ENCODE assay signal across 11 mouse cellular contexts in genomic region chr11:118897114-118897841, GRCm38 (mm10). TPM values are rescaled to one million over a fixed set of nuclear protein-coding genes. Genes with fewer than 3 reads are reported as not detected.
DNase-seq lines count a peak whose midpoint lies in the region; ATAC-seq and TF ChIP-seq lines count a peak whose summit lies in the region.
"Had no signal": no experiment of that assay in that cellular context is flagged by ENCODE, and none has a peak within 500 bp of the region (broad histone marks: within the 10 kb centered on the region; RNA-seq: fewer than 3 reads in every experiment).

No protein-coding gene starts in this region.

- no peak for ATAC-seq in hindbrain, embryonic 13.5 days (ENCODE audit: low FRiP score)
- 0 out of 2 replicates have a peak, but pooled peaks have one; percentile 12 for ATAC-seq in neural tube, embryonic 13.5 days (ENCODE audit: low read depth)
- no peak for ATAC-seq in activated CD4-positive, CD25-positive, alpha-beta regulatory T cell, adult 4 months

- 25% methylated on average over 21 of the region's 21 CpGs for WGBS in hindbrain, embryonic 13.5 days
- WGBS in neural tube, embryonic 13.5 days, result 25% methylated on average over 21 of the region's 21 CpGs

- H3K36me3 ChIP-seq in hindbrain, embryonic 13.5 days, result no peaks in the 10 kb centered on the region
- H3K36me3 ChIP-seq in neural tube, embryonic 13.5 days, result no peaks in the 10 kb centered on the region

- peak overlapping the region; percentile 64 for H3K9ac ChIP-seq in hindbrain, embryonic 13.5 days
- peak overlapping the region; percentile 48 for H3K9ac ChIP-seq in neural tube, embryonic 13.5 days

- H3K9me3 ChIP-seq in hindbrain, embryonic 13.5 days, result no peaks in the 10 kb centered on the region
- no peaks in the 10 kb centered on the region for H3K9me3 ChIP-seq in neural tube, embryonic 13.5 days

- TF ChIP-seq CTCF in layer of hippocampus, adult 2 months (conservative IDR thresholded peaks at IDR 0.05), result no peak

- H3K4me3 ChIP-seq in layer of hippocampus, adult 2 months, result no peak overlapping the region; the same call in 1 of the 2 replicates
- no peak overlapping the region for H3K4me3 ChIP-seq in hindbrain, embryonic 13.5 days
- no peak overlapping the region for H3K4me3 ChIP-seq in neural tube, embryonic 13.5 days

- no peaks in the 10 kb centered on the region for H3K27me3 ChIP-seq in hindbrain, embryonic 13.5 days
- H3K27me3 ChIP-seq in neural tube, embryonic 13.5 days, result no peaks in the 10 kb centered on the region

- H3K27ac ChIP-seq in layer of hippocampus, adult 2 months, result peak overlapping the region; percentile 78
- H3K27ac ChIP-seq in hindbrain, embryonic 13.5 days, result peak overlapping the region; percentile 82
- peak overlapping the region; percentile 78 for H3K27ac ChIP-seq in neural tube, embryonic 13.5 days (replicated peaks)

- no peak for DNase-seq in layer of hippocampus, adult 2 months (ENCODE audit: low spot score in 2 of 2)
- DNase-seq in layer of hippocampus, adult 8-10 months (ENCODE audit: low spot score in 2 of 2), result no peak
- DNase-seq in cerebellum, postnatal 36 days, result peak; percentile 52 to 55
- no peak for DNase-seq in kidney, postnatal 4 days
- DNase-seq in thymus, postnatal 36 days, result no peak
- DNase-seq: adrenal gland, adult 8-10 months; B cell, adult 2 months; thymus, postnatal 25 days had no signal

- 0 out of 2 replicates have a peak overlapping the region, but pooled peaks have one; percentile 10 for H3K4me2 ChIP-seq in hindbrain, embryonic 13.5 days
- H3K4me2 ChIP-seq in neural tube, embryonic 13.5 days, result peak overlapping the region; percentile 8

- peaks cover 75% of the 10 kb centered on the region for H3K4me1 ChIP-seq in hindbrain, embryonic 13.5 days (replicated peaks)
- H3K4me1 ChIP-seq in neural tube, embryonic 13.5 days (replicated peaks), result peaks cover 86% of the 10 kb centered on the region

RNA-seq across cellular contexts. Expression of gene Rbfox3, which starts 14.1 kb away (rescaled TPM):
- 100 to 1,000 TPM; 276 to 303 TPM for total RNA-seq in layer of hippocampus, adult 2 months (2021)
- total RNA-seq in layer of hippocampus, adult 8-10 months (2022), result 100 to 1,000 TPM; 229 to 281 (median 270) TPM
- polyA plus RNA-seq in hindbrain, embryonic 13.5 days (2015; fragmentation: Nextera tagmentation; extraction: Ambion mirVana), result 54.3 and 55.2 TPM in 2 replicates
- 69.4 and 71.2 TPM in 2 replicates for polyA plus RNA-seq in neural tube, embryonic 13.5 days (2015; fragmentation: Nextera tagmentation; extraction: Ambion mirVana)
- under 1 TPM in 1 of 2 experiments, not detected in 1; 0.11 TPM for polyA plus RNA-seq in activated CD4-positive, CD25-positive, alpha-beta regulatory T cell, adult 4 months (2017; shearing (Covaris generic))

Comparison
In these comparisons a context has a peak if more than half of its experiments do, and no peak if none do; other contexts are left out.
1. DNase-seq: peak in cerebellum, postnatal 36 days (2 of 2); none in layer of hippocampus, adult 2 months (0 of 2), layer of hippocampus, adult 8-10 months (0 of 2), kidney, postnatal 4 days (0 of 2) and thymus, postnatal 36 days (0 of 2).
2. RNA of gene Rbfox3, which starts 14.1 kb away (polyA plus RNA-seq): 69.4 to 71.2 TPM in neural tube, embryonic 13.5 days and 54.3 to 55.2 TPM in hindbrain, embryonic 13.5 days; 0.11 TPM in activated CD4-positive, CD25-positive, alpha-beta regulatory T cell, adult 4 months; every median in the first group is over 10 times any median in the second.
3. Peak in every context shown above with its lines, with median percentiles within 50 percentile points of each other: H3K27ac ChIP-seq.